Mouse (Mus musculus): ENCODE measurements around the gene Il17ra. TPM values are rescaled to one million over a fixed set of nuclear protein-coding genes. Genes with fewer than 3 reads are reported as not detected.
A peak's percentile ranks its signal among the peaks of the same experiment; 100 is the strongest.

Gene Il17ra
- total RNA-seq (2021), result 1 to 10 TPM; 3.3 to 4.1 TPM

GRCm38 (mm10) chr6:120463086-120463871 is at the start of gene Il17ra:
TSS of gene Il17ra (plus strand) at chr6:120463247.
- peak; percentile 63 for DNase-seq
- intact Hi-C loops (cut with DNase I), result no loop called here

DNA sequence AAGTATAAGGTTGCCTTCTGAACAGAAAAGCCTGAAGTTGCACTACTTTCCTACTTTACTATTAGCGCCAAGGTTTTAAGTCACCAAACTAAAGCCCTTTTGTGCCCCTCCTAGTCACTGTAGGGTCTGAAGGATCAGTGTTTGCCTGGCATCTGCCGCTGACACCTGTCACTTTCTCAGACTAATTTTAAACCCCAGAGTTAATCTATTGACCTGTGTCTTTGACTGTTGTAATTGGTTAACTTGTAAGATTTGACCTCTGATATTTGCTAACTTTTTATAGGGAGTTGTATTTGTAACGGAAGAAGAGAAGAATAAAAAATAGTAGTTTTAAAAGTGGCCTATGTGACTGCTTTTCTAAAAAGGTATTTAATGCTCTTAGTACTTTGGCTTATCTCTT is 24.9 kb upstream of the Il17ra start:
- intact Hi-C loops (cut with DNase I), result no loop called here
- DNase-seq, result no peak

DNA sequence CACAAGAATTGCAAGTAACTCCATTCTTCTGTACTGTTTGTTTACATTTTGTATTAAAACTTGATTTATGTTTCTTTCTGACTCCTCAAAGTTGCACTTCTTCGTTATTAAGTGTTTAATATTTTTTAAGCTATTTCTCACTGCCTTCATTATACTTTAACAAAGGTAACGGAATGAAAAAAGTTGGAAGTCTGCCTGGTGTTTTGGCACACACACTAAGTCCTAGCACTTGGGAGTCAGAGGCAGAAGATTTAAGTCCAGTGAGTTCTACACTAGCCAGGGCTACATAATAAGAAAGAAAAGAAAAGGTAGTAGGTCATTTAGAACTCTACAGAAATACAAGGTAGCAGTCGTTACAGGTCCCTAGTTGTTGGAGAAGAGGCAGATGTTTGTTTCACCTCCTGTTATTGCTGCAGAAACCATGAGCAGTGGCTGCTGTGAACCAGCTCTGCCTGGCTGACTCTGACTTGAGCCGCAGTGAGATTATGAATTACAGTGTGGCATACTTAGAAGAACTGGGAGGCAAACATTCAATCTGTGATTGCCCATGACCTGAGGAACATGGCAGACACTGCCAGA is 20.8 kb upstream of the Il17ra start:
- DNase-seq, result no peak
- intact Hi-C loops (cut with DNase I), result no loop called here

GRCm38 (mm10) chr6:120443363-120444355 is 19.4 kb upstream of the Il17ra start:
- DNase-seq, result no peak
- intact Hi-C loops (cut with DNase I), result no loop called here

DNA sequence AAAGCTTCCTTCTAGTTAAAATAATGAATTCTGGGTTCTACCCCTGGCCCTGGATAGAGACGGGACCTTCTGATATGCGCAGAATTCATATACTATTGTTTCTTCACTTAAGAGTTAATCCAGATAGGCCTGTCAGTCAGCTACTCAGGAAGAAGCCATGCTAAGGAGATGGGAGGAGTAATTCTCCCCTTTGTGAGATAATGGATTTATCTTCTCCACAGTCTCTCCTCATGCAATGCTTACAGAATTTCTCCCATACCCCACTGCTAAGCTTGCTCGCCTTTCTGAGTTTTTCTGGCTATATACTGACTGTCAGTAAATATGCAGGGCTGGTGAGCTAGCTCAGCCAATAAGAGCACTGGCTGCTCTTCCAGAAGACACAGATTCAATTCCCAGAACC is 12.8 kb upstream of the Il17ra start:
- DNase-seq, result no peak
- intact Hi-C loops (cut with DNase I), result no loop called here

- intact Hi-C loops (cut with DNase I), result no loop called here
- no peak for DNase-seq
Observed at GRCm38 (mm10) chr6:120452384-120453102, 10.5 kb upstream of the Il17ra start.

GRCm38 (mm10) chr6:120453103-120453445 is 10.0 kb upstream of the Il17ra start:
- intact Hi-C loops (cut with DNase I), result no loop called here
- DNase-seq, result no peak

GRCm38 (mm10) chr6:120453556-120453955 is 9.5 kb upstream of the Il17ra start:
- intact Hi-C loops (cut with DNase I), result no loop called here
- no peak for DNase-seq

GRCm38 (mm10) chr6:120454627-120455077 is 8.4 kb upstream of the Il17ra start:
- DNase-seq, result no peak
- intact Hi-C loops (cut with DNase I), result no loop called here

- intact Hi-C loops (cut with DNase I), result no loop called here
- DNase-seq, result no peak
Observed at GRCm38 (mm10) chr6:120457074-120457473, 6.0 kb upstream of the Il17ra start.

- DNase-seq, result no peak
- intact Hi-C loops (cut with DNase I), result no loop called here
Observed at GRCm38 (mm10) chr6:120457751-120458150, 5.3 kb upstream of the Il17ra start.

DNA sequence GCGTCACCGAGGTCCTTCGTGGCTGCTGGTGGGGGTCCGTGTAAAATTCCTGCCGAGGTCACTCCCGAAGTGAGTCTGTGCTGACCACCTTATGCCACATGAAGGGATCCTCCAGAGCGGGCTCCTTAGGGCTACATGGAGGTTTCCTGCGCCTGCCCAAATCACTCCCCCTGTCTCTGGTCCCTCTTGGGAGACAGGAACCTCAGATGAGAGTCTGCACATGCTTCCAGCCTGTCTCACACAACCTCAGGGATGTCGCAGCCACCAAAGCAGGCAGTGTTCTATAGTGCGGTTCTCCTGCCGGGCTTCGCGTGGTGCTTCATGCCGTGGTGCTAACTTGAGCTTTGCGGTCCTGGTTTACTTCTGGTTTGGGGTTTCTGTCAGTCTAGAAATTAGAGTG is 1.8 kb upstream of the Il17ra start:
- intact Hi-C loops (cut with DNase I), result no loop called here
- no peak for DNase-seq

- intact Hi-C loops (cut with DNase I), result no loop called here
- DNase-seq, result no peak
Observed at GRCm38 (mm10) chr6:120462251-120462650, 796 bp upstream of the Il17ra start.

DNA sequence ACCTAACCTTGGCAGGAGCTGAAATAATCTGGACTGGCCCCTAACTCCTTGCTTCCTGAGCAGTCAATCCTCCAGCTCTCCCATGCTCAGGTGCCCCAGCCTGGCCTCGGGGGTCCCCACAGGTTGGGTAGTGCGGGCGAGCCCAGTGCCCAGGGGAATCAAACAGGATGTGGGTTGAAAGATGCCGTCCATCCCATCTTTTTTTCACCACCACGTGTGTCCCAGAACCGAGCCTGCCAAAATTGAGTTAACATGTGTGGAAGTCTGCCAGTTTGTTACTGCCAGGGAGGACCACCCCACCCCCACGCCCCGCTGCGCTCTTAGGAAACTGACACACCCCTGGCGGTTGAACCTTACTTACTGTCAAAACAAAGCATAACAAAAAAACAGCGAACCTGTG is 837 bp downstream of the Il17ra start:
- peak; percentile 29 for DNase-seq
- intact Hi-C loops (cut with DNase I), result no loop called here

DNA sequence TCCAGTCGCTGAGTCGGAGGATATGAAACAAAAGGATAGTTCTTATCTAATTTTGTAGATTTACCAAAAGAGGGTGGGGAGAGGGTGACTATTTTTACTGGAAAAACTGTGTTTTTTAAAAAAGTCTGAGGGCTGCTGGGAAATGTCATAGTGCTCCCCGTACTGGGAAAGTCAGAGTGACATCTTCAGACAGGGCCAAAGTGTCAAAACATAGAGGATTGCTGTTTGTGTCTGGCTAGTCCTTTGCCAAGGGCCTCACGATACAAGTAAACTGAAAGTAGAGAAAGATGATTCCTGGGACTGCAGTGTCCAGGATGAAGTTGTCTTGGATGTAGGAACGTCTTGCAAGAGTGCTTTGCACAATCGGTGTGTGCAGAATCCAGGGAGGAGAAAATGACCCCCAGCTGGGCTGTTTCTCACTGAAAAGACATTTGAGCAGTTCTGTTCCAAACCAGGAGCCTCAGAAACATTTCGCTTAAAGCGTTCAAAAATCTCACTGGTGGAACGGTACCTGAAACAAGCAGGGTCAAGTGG is 1.4 kb downstream of the Il17ra start:
- intact Hi-C loops (cut with DNase I), result no loop called here
- no peak for DNase-seq

DNA sequence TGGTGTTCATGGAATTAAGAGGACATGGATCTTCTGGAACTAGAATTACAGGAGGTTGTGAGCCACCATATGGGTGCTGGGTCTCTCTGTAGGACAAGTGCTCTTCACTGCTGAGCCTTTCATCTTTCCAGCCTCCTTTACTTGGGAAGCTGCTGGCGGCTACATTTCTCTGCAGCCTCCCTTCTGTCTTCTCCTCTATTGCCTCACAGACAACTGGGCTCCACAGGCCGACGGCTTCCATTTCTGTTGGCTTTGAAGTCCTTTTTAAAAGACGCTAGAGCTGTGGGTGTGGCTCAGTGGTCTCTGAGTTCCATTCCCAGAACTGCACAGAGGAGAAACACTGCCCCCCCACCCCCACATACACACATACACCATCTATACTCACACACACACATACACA is 2.3 kb downstream of the Il17ra start:
- intact Hi-C loops (cut with DNase I), result no loop called here
- DNase-seq, result no peak

GRCm38 (mm10) chr6:120466609-120467329 is 3.7 kb downstream of the Il17ra start:
- intact Hi-C loops (cut with DNase I), result no loop called here
- no peak for DNase-seq

GRCm38 (mm10) chr6:120468259-120468658 is 5.2 kb downstream of the Il17ra start:
- intact Hi-C loops (cut with DNase I), result no loop called here
- DNase-seq, result no peak

DNA sequence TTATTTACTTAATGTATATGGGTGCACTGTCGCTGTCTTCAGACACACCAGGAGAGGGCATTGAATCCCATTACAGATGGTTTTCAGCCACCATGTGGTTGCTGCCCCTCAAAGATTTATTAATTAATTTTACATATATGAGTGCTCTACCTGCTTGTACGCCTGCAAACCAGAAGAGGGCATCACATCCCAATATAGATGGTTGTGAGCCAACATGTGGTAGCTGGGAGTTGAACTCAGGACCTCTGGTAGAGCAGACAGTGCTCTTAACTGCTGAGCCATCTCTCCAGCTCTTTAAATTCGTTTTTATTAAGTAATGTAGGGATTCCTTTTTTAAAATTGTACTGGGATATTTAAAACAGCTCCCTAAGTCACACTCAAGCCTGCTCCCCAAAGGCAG is 6.2 kb downstream of the Il17ra start:
- intact Hi-C loops (cut with DNase I), result no loop called here
- DNase-seq, result no peak

GRCm38 (mm10) chr6:120469770-120470169 is 6.7 kb downstream of the Il17ra start:
- DNase-seq, result no peak
- intact Hi-C loops (cut with DNase I), result no loop called here

Measured in left cerebral cortex, postnatal 4 days (tissue).